Mouse (Mus musculus): ENCODE data around the gene Arhgap32.
A peak's percentile ranks its signal among the peaks of the same experiment; 100 is the strongest.

The Arhgap32 gene

GRCm38 (mm10) chr9:32250486-32250885 is 134.6 kb downstream of the Arhgap32 start:
- DNase-seq (ENCODE audit: low spot score in 2 of 2), result no peak

- DNase-seq (ENCODE audit: low spot score in 2 of 2), result no peak
Measured at GRCm38 (mm10) chr9:32253721-32254120, 137.8 kb downstream of the Arhgap32 start.

GRCm38 (mm10) chr9:32257365-32257764 is 141.4 kb downstream of the Arhgap32 start:
- no peak for DNase-seq (ENCODE audit: low spot score in 2 of 2)

- no peak for DNase-seq (ENCODE audit: low spot score in 2 of 2)
Measured at GRCm38 (mm10) chr9:32257882-32258281, 141.9 kb downstream of the Arhgap32 start.

GRCm38 (mm10) chr9:32271896-32272444 is 156.0 kb downstream of the Arhgap32 start:
- DNase-seq (ENCODE audit: low spot score in 2 of 2), result peak; percentile 48 to 73

- DNase-seq (ENCODE audit: low spot score in 2 of 2), result no peak
Measured at GRCm38 (mm10) chr9:32278052-32278451, 162.1 kb downstream of the Arhgap32 start.

- DNase-seq (ENCODE audit: low spot score in 2 of 2), result no peak
Measured at GRCm38 (mm10) chr9:32279789-32280188, 163.9 kb downstream of the Arhgap32 start.

- no peak for DNase-seq (ENCODE audit: low spot score in 2 of 2)
Measured at GRCm38 (mm10) chr9:32280456-32280855, 164.5 kb downstream of the Arhgap32 start.

GRCm38 (mm10) chr9:32283591-32283990 is 167.7 kb downstream of the Arhgap32 start:
- DNase-seq (ENCODE audit: low spot score in 2 of 2), result no peak

GRCm38 (mm10) chr9:32291618-32292017 is 175.7 kb downstream of the Arhgap32 start:
- no peak for DNase-seq (ENCODE audit: low spot score in 2 of 2)

GRCm38 (mm10) chr9:32292686-32293085 is 176.8 kb downstream of the Arhgap32 start:
- DNase-seq (ENCODE audit: low spot score in 2 of 2), result no peak

GRCm38 (mm10) chr9:32295061-32295800 is 179.3 kb downstream of the Arhgap32 start:
- no peak for DNase-seq (ENCODE audit: low spot score in 2 of 2)

GRCm38 (mm10) chr9:32302501-32303150 is 186.7 kb downstream of the Arhgap32 start:
- no peak for DNase-seq (ENCODE audit: low spot score in 2 of 2)

GRCm38 (mm10) chr9:32311786-32312185 is 195.8 kb downstream of the Arhgap32 start:
- DNase-seq (ENCODE audit: low spot score in 2 of 2), result no peak

- no peak for DNase-seq (ENCODE audit: low spot score in 2 of 2)
Measured at GRCm38 (mm10) chr9:32312208-32312607, 196.3 kb downstream of the Arhgap32 start.

GRCm38 (mm10) chr9:32314071-32314470 is 198.1 kb downstream of the Arhgap32 start:
- no peak for DNase-seq (ENCODE audit: low spot score in 2 of 2)

- DNase-seq (ENCODE audit: low spot score in 2 of 2), result no peak
Measured at GRCm38 (mm10) chr9:32315999-32316398, 200.1 kb downstream of the Arhgap32 start.
